Mouse (Mus musculus) testis, postnatal 10 days (tissue): ENCODE data around the gene Arfip1.

Experiments used
- DNase-seq: peaks from one replicate; pipeline ENCODE4 v3.0.0; 2021; ENCODE audit warnings: low spot score

The Arfip1 gene

DNA sequence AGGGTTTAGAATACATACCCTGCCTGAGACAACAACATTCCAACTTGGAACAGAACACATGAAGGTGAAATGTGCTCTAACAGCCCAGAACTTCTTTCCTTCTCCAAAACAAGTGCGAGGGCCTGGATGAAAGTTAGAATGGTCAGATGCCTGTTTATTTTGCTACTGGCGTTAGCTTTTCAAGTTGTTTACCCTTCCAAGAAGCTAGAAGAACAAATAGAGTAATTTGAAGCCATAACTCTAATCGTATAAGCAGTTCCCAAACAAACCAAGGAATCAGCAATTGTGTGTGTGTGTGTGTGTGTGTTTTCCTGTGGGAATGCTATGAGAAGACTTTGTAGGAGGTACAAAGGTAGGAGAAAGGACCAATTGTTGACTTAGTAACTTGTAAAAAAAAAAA, 97.5 kb downstream of the Arfip1 start:
- DNase-seq, result no peak

- DNase-seq, result no peak
Measured at GRCm38 (mm10) chr3:84484333-84484732, 98.1 kb downstream of the Arfip1 start.

GRCm38 (mm10) chr3:84482121-84482520, 100.3 kb downstream of the Arfip1 start:
- no peak for DNase-seq

DNA sequence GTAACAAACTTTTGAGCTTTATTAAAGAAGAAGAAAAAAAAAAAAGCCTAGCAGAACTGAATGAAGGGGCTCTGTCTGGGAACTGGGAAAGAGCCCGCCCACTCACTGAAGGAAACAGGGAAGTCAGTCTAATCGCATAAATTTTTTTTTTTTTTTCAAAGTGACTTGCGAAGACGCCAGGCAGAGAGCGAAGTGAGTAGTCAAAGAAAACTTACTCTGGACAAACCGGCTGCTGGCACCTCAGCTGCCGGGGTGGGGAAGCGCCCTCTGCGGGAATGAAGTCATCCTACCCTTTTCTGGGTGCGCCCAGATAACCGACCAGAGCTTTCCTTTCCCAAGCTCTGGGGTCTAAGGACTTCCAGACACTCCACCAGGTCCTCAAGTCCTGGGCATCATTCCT, 101.3 kb downstream of the Arfip1 start:
- peak; percentile 56 for DNase-seq

DNA sequence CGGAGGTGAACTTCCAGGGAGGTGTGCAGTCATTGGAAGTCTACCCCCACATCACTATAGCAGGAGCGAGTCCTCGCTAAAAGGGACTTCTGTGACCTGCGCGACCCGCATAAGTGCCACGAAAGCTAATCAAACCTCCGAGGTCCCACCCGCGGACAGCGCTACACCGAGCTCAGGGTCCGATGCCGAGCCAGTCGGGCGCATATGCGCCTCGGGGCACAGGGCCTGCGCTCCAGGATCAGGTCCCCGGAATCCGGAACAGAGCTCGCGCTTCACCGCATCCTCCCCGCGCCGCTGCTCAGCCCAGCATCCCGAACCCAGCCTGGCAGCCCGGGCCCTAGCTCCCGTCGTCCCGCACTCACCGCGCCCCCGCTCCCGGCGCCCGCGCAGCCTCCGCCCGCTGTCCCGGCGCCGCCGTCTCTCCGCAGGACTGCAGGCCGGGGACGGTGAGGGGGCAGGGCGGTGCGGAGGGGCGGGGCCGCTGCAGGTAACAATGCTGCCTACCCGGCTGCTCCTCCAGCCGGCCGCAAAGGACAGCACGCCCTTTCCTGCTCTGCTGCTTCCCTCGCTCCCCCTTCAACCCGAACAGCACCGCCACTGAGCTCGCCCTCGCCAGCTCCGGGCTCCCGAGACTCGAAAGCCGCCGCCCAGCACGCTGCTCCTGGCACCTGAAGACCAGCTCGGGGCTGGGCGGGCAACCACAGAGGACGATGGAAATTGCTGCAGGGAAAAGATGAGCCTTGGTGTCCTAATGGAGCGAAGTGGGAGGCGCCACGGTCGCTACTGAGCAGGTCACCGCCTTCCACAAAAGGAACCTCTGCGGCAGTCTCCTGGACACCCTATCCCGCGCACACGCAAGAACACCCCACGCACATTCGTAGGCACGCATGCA, 102.2 kb downstream of the Arfip1 start, which contains the start of gene Fhdc1:
Gene Fhdc1 (minus strand): TSS at position 424 of the 892 bp plus-strand sequence.
- DNase-seq, result peak; percentile 62

DNA sequence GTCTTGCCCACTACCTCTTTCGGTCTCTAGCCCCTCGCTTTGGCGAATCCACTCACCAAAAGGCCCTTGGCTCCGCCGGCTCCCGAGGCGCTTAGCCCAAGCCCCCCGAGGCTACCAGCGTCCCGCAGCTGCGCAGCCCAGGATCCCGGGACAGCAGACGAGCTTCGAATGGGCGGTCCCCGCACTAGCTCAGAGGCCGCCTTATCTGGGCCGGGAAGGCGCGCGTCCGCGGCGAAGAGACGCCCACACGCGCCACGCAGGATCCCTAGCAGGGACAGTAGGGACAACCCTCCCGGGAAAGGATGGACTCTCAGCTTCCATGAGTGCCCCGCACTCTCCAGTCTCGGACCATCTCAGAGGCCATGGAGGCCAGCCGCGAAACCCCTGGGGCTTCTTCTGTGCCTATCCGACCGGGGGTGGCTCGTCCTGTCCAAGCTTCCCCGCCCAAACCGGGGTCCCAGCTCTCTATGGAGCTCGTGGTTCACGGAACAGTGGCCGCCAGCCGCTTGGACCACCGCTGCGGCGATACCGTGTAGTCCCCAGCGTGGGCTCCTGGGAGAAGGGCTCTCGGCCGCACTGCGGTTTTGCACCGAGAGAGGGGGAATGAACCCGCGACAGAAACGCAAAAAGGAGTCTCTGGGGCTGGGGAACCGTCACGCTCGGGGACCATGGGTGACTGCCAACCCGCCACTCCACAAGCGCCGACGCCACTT, 103.0 kb downstream of the Arfip1 start:
- DNase-seq, result peak; percentile 58

DNA sequence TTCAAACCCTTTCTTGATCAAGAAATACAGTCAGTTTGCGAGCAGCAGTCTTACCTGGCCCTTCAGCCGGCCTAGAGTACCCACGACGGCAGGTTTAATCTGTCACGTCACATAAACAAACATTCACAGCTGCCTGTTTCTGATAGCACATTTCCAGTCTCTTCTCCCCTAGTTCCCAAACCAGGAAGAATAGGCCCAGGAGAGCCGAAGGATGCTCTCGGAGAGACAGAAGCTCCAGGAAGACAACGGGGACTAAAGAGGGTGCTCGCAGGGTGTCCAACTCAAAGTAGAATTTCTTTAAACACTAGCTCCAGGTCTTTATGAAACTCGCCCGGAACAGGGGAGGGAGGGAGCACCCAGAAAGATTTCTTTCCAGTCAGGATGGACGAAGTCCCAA, 103.5 kb downstream of the Arfip1 start:
- DNase-seq, result no peak

- DNase-seq, result no peak
Measured at GRCm38 (mm10) chr3:84478195-84478594, 104.2 kb downstream of the Arfip1 start.

DNA sequence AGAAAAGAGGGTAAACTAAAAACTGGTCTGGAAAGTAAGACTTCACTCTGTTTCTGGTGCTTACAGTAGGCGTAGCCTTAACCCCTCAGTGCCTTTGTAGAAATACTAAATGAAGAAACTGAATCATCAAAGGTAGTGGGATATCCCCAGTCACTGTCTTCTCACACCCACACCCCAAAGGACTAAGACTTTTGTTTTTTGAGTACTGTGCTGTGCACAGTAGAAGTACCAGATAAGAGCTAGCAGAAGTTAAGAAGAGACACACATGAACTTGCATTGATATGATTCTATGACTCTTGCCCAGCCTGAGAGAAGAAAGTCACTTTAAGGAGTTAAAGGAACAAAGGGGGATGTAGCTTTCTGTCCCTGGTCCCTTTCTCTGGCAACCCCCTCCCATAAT, 104.9 kb downstream of the Arfip1 start:
- DNase-seq, result no peak

- DNase-seq, result no peak
Measured at GRCm38 (mm10) chr3:84474981-84475775, 107.2 kb downstream of the Arfip1 start.

DNA sequence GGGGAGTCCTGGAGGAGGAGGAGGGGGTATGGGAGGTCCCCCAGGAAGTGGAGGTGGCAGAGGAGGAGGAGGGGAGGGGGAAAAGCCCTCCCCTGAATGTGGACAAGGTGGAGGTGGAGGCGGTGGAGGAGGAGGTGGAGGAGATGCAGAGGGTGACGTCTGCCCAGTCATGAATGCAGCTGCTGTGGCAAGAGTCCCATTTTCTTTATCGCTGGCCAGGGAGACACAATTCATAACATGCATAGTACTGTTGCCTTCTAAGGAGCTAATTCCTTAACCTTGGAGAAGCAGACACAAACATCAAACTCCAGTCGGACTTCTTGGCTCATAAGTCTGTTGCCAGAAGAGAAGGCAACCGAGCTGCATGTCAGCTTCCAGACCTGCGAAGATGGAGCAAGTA, 108.0 kb downstream of the Arfip1 start:
- no peak for DNase-seq

DNA sequence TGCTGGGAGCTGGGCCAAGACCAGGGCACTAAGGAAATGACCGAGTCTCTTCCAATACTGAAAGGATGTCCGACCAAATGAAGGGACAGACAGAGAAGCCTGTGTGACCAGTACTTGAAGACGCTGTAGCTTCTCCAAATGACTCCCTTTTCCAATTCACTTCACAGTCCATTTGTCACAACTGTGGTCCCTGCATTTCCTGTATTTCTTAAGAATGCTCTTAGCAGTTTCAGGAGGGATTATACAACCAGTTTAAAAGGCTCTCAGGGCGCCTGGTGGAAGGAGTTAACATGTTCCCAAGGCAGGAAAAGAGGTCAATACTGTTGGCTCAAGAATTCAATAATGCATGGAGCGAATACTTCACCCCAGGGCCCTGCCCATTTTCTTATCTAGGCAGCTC, 109.5 kb downstream of the Arfip1 start:
- DNase-seq, result no peak

DNA sequence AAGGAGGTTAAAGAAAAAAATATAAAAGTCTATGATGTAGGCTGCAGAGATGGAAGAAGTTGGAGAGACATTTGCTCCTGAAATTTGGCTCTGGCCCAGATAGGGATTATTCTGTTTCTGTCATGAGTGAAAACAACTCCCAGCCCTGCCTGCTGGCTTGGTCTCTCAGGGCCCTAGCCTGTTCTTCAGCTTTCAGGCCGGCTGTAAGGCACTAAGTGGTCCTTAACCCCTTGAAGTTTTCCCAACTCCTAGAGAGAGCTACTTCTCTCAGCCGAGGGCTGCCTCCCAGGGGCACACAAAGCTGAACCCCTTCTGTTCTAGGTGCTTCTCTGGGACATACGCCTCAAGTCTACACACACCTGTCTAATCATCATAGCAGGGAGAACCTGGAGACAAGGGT, 109.9 kb downstream of the Arfip1 start:
- DNase-seq, result no peak

DNA sequence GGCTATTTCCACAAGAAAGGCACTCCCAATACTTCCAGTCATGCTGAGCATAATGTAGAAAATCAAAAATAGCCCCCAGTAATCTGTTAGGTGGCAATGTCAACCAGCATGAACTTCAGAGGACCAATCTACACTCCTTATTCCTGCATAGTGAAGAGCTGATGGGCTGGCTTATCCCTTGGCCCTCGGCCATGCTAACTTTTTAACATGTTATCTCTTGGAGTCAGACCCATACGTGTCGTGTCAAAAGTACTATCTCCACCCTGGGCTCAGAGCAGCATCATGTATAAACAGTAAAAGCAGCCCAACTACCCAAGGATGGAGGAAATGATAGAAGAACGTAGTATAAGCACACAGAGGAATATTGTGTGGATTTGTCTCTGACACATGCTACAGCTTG, 111.3 kb downstream of the Arfip1 start:
- no peak for DNase-seq

DNA sequence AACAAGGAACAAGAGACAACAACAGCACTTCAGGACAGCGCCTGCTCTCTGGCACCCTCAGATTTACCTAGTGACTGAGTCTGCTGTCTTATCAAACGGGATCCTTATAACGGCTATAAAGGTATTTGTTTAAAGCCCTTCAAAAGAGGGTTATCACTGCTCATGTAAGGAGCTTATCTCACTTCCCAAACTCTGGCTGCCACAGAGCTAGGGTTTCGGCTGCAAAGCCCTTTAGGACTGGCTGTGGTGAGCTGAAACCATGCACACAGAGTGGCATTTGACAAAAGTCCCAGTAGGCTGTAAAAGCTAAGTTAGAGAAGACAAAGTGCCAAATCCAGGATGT, 114.3 kb downstream of the Arfip1 start:
- DNase-seq, result no peak

DNA sequence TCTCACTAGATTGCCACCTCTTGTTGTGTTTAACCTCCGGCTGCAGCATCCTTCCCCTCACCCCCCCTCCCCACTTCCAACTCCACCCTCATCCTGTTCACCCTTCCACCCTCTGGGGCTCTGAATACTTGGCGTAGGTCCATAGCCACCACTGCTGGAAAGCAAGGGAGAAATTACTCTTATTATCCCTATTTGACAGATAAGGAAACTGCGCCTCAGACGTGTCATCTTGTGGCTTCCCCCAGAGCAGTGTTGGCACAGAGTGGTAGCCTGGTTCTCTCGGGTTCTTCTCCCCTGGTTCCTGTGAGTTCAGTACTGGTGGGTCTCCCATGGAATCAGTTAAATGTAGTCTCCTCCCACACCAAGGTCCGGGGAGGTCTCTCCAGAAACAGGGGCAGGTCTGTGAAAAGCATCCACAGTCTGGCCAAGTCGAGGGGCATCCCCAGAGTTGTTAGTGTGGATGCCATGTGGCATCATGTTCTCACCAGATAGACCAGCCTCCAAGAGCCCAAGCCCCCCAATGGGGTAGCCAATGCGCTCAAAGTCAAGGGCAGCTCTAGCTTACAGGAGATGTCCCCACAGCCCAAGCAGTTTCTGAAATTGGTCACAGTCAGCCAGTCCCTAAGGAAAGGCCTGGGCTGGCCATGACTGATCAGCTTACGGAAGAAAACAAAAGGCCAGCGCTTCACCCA, 114.9 kb downstream of the Arfip1 start:
- DNase-seq, result no peak

DNA sequence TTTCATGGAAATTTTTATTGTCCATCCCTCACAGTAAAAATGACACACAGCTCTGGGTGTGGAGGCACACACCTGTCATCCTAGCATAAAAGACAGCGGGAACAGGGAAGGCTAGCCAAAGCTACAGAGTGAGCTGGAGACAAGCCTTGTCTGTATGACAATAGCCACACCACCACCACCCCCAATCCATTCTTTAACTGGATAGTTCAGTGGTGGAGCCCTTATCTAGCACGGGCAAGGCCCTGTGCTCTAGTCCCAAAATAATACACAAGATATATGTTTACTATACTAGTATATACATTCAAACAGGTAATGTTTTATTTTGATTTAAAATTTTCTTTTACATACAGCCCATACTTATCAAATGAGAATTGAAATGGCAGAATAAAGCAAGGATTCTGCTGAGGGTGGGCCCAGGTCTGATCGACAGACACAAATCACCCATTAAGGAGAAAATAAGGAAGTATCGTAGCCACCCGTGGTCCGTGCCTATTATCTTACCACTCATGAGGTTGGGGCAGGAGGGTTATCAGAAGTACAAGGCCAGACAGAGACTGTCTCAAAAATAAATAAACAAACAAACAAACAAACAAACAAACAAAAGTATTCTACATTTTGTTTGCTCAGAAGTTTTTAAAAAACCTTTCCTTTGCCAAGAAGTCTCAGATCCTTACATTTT, 116.5 kb downstream of the Arfip1 start:
- DNase-seq, result no peak

DNA sequence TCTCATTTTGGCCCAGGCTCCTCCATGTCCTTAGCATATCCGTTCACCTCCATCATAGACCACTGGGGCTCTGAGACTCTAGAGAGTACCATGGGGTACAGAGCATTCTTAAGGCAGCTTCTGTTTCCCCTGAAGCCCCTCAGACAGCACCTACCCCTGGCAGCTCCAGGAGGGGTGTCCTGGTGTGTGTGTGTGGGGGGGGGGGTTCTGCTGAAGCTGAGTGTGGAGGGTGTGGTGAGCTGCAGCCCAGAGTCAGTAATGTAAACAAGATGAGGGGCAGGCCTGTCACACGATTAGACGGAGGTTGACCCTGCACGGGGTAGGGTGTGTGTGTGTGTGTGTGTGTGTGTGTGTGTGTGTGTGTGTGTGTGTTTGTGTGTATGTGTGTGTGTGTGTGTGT, 120.7 kb downstream of the Arfip1 start:
- DNase-seq, result no peak

DNA sequence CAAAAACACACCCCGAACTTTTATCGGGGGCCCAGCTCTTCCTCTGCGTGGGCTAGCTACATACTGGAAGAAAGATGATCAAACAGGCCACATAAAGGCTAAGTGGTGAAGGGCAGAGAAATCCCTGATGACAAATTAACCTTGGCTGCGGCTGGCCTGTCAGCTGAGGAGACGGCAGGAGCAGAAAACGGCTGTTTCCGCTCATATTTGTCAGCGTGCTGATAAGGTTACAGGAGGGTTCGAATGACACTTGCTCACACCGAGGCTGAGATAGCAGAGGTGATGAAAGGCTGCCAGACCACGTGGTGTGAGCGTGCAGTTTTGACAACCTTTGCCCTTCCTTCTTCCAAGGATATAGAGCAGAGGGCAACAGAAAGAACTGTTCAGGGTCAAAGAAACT, 121.5 kb downstream of the Arfip1 start:
- DNase-seq, result no peak

GRCm38 (mm10) chr3:84460499-84460898, 121.9 kb downstream of the Arfip1 start:
- DNase-seq, result no peak

GRCm38 (mm10) chr3:84455733-84456417, 126.5 kb downstream of the Arfip1 start:
- no peak for DNase-seq
